Mouse (Mus musculus) G1E (cell line): ENCODE measurements around the gene Ptgfrn.

ENCODE experiments used
- CTCF ChIP-seq: IDR thresholded peaks from 2 replicates; pipeline ENCODE4 v1.5.1; 2012; ENCODE audit warnings: low read depth, low read length, inconsistent platforms, mixed read lengths
- POLR2AphosphoS5 ChIP-seq: IDR thresholded peaks from 2 replicates; pipeline ENCODE4 v1.6.1; 2012; ENCODE audit warnings: low read depth, low read length, inconsistent platforms; ENCODE audit not compliant: insufficient replicate concordance
- TAL1 ChIP-seq: conservative IDR thresholded peaks from 2 replicates; pipeline ENCODE4 v1.6.1; 2012; ENCODE audit warnings: low read depth, low read length, inconsistent platforms, mixed read lengths

DNA sequence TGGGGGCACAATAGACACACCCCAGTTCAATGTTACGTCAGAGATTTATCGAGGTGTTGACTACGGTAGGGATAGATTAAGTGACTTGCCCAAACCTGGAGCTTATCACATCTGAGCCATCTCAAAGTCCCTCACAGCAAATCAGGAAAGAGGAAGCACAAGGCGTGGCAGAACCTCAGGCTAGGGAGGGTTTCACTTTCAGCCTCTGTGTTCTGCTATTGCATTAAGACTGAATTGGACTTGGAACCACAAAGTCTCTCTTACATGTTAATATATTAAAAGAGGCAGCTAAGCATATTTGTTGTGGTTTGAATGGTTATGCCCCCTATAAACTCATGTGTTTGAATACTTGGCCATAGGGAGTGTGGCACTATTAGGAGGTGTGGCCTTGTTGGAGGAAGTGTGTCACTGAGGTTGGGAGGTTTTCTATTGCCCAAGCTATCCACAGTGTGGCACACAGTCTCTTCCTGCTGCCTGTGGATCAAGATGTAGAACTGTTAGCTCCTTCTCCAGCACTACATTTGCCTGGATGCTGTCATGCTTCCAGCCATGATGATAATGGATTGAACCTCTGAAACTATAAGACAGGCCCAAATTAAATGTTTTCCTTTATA lies 99.4 kb downstream of the Ptgfrn start:
- TF ChIP-seq POLR2AphosphoS5 (no peak), CTCF (no peak), TAL1 (no peak)
